Mouse (Mus musculus): Measurements from ENCODE around the gene Izumo4.

DNA sequence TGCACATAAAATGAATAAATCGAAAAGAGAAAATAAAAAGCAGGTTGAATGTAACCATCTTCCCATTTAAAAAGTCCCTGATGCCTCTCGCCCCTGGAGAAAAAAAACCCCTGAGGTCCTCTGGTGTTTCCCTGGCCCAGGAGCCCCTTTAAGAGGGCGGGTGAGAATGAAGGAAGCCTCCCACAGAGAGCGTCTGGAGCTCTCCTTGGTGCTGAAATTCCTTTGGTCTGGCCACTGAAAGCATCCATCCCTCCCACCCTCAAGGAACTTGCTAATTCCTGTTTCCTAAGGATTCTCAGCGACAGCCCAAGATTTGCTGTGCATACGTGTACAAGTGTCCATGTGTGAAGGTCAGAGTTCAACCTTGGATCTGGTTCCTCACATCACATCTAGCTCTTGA, 46.6 kb downstream of the Izumo4 start:
- no peak for TF ChIP-seq TAL1 (IDR thresholded peaks at IDR 0.05; ENCODE audit: low read length)
- TF ChIP-seq GATA1 (IDR thresholded peaks at IDR 0.05; ENCODE audit: low read length) = no peak
